Mouse (Mus musculus) heart, embryonic 10.5 days (tissue): ENCODE results near the gene Epas1. TPM values are rescaled to one million over a fixed set of nuclear protein-coding genes. Genes with fewer than 3 reads are reported as not detected.

Experiments
- DNase-seq: peaks from one replicate; pipeline ENCODE4 v3.0.0-alpha.2; 2017; ENCODE audit warnings: low spot score
- H3K27ac ChIP-seq: fragments of 300-500 bp; sonication (generic); 2 replicates; pipeline ENCODE4 v1.5.1; 2016; ENCODE audit warnings: mild to moderate bottlenecking
- H3K27me3 ChIP-seq: fragments of 300-500 bp; sonication (generic); 2 replicates; pipeline ENCODE4 v1.6.1; 2016; ENCODE audit warnings: mild to moderate bottlenecking; ENCODE audit not compliant: poor library complexity, insufficient read depth, severe bottlenecking
- H3K36me3 ChIP-seq: fragments of 300-500 bp; sonication (generic); 2 replicates; pipeline ENCODE4 v1.6.1; 2016; ENCODE audit warnings: mild to moderate bottlenecking, moderate library complexity
- H3K4me1 ChIP-seq: fragments of 300-500 bp; sonication (generic); 2 replicates; pipeline ENCODE4 v1.6.1; 2016; ENCODE audit warnings: mild to moderate bottlenecking
- H3K4me3 ChIP-seq: fragments of 300-500 bp; sonication (generic); 2 replicates; pipeline ENCODE4 v1.5.1; 2016; ENCODE audit warnings: mild to moderate bottlenecking, moderate library complexity
- H3K9me3 ChIP-seq: fragments of 300-500 bp; sonication (generic); 2 replicates; pipeline ENCODE4 v1.6.1; 2016; ENCODE audit warnings: mild to moderate bottlenecking, moderate library complexity
- WGBS: fragments of 180-500 bp; shearing (Covaris S2); methylation state at CpG from one replicate; pipeline ENCODE4 v1.1.7; 2016; 5-methylcytosine and 5-hydroxymethylcytosine counted together
- polyA plus RNA-seq: library from polyadenylated mRNA; unstranded; fragments of >200 nt; fragmentation: Nextera tagmentation; extraction: Ambion mirVana; gene quantifications from 2 replicates; pipeline ENCODE4 v1.2.1, GENCODE M21; 2016

Gene Epas1
- polyA plus RNA-seq, result 5.8 and 6.0 TPM in 2 replicates

DNA sequence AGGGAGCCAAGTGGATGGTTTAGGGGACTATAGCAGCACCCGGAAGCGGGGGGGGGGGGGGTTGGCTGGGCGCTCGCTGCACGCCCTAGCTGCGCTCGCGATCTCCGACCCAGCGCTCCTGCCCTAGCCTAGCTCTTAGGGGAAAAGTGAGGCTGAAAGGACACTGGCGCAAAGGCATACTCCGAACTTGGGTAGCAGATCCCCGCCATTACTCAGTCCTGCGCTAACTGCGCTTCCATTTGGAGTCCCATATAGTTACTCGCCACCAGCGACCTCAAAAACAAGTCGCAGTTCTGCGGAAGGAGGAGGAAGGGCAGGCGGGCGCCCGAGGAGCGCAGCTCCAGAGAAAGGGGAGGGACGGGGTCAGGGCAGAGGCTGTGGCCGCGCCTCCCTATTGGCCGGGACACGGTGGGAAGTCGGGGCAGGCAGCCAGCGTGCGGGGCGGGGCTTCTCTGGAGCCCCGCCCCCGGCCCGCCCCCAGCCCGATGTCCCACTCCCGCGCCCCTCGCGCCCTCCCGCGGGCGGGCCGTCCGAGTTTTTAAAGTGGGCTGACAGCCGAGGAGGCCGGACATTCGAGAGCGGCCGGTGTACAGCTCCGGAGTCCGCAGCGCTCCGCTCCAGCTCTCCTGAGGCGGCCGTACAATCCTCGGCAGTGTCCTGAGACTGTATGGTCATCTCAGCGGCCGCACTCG lies at the start of gene Epas1:
Gene Epas1, plus strand, starts transcription at position 571 of the 692 bp plus-strand sequence.
- peak within 1 kb of the TSS; percentile 84 for H3K27ac ChIP-seq
- H3K36me3 ChIP-seq, result no peaks in the 10 kb centered on the region
- H3K27me3 ChIP-seq, result peaks cover 59% of the 10 kb centered on the region
- WGBS, result under 1% methylated on average over 60 of the region's 60 CpGs
- H3K4me1 ChIP-seq, result peaks cover 35% of the 10 kb centered on the region
- H3K4me3 ChIP-seq, result peak within 1 kb of the TSS; percentile 77
- no peaks in the 10 kb centered on the region for H3K9me3 ChIP-seq
- peak; percentile 97 for DNase-seq

DNA sequence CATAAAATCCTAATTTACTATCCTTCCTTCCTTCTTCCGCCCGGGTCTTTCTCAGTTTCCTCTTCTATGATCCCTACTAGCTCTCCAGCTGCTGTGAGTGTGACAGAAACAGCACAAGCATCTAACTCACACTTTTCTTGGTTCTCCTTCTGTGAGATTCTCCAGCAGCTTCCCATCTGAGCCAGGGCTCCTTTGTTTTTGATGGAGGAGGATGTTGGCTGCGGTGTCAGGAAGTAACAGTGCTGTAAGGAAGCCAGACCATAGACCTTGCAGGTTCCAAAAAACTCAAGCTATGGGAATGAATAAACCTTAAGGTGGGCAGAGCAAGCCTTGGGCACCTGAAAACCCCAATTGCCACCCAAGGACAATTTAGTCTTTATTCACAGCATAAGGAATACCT lies 48.3 kb upstream of the Epas1 start:
- H3K27me3 ChIP-seq, result no peaks in the 10 kb centered on the region
- no peak for DNase-seq
- H3K36me3 ChIP-seq, result no peaks in the 10 kb centered on the region
- no peaks in the 10 kb centered on the region for H3K9me3 ChIP-seq
- peaks cover 3% of the 10 kb centered on the region; the same call in 1 of the 2 replicates for H3K4me1 ChIP-seq
- no peak overlapping the region for H3K4me3 ChIP-seq
- H3K27ac ChIP-seq, result no peak overlapping the region
- WGBS, result 84% methylated on average over 3 of the region's 3 CpGs

DNA sequence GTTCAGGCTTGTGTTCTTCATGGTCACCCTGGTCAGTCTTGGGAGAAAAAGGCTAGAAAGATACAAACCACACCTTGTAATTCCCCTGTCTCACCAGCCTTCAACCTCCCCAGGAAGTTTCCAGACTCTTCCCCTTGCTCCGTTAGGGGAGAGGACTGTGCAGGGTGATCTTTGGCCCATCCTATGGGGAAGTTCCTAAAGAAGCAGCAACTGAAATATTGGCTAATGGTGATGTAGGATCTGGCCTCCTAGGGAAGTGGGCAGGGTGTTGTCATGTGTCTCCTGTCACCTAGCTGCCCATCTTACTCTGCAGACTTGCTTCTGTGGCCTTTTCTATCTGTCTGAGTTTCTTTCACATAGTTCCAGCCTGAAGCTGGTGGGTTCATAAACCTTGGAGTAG lies 47.0 kb upstream of the Epas1 start:
- WGBS, result 50% methylated on average over 1 of the region's 1 CpGs
- Histone ChIP-seq H3K9me3 (no peaks in the 10 kb centered on the region), H3K4me3 (no peak overlapping the region), H3K27me3 (no peaks in the 10 kb centered on the region), H3K36me3 (no peaks in the 10 kb centered on the region), H3K27ac (no peak overlapping the region), H3K4me1 (peaks cover 3% of the 10 kb centered on the region; the same call in 1 of the 2 replicates)
- no peak for DNase-seq

DNA sequence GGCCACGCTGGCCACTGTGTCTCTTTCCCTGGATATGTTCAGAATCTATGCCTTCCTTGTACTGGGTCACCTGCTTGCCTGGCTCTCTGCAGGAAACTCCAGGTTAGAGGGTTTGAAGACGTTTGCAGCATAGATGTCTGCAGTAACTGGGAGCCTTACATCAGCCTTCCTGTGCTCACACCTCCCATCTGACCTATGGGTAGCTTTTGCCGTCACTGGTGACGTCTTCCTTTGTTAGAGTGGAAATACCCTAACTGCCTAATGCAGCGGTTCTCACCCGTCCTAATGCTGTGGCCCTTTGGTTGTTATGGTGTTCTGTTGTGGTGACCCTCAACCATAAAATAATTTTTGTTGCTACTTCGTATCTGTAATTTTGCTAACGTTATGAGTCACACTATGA lies 43.7 kb upstream of the Epas1 start:
- Histone ChIP-seq H3K36me3 (no peaks in the 10 kb centered on the region), H3K4me1 (peaks cover 22% of the 10 kb centered on the region), H3K27ac (no peak overlapping the region), H3K27me3 (no peaks in the 10 kb centered on the region), H3K9me3 (no peaks in the 10 kb centered on the region), H3K4me3 (no peak overlapping the region)
- 79% methylated on average over 8 of the region's 8 CpGs for WGBS
- DNase-seq, result no peak

GRCm38 (mm10) chr17:86710379-86710778 lies 43.1 kb upstream of the Epas1 start:
- Histone ChIP-seq H3K27me3 (no peaks in the 10 kb centered on the region), H3K4me1 (peaks cover 25% of the 10 kb centered on the region), H3K36me3 (no peaks in the 10 kb centered on the region), H3K4me3 (no peak overlapping the region), H3K27ac (no peak overlapping the region), H3K9me3 (no peaks in the 10 kb centered on the region)
- WGBS, result 84% methylated on average over 8 of the region's 8 CpGs
- no peak for DNase-seq

DNA sequence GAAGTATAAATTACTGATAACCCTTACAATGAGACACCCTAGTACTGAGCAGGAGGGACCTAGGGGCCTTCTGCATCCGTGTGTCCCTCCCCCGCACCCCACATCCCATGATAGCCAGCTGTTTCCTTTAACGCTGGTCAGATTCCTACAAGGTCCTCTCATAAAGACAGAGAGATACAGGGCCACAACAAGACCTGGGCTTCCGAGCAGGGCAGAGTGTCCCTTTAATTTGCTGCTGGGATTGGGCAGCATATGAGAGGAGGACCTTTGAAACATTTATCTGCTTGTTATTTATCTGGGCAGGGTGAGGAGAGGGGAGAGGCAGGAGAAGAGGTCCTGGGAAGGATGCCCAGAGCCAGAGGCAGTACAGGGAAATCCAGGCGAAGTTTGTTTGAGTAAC lies 41.6 kb upstream of the Epas1 start:
- 26% methylated on average over 5 of the region's 5 CpGs for WGBS
- Histone ChIP-seq H3K36me3 (no peaks in the 10 kb centered on the region), H3K4me3 (no peak overlapping the region), H3K4me1 (peaks cover 25% of the 10 kb centered on the region), H3K9me3 (no peaks in the 10 kb centered on the region), H3K27me3 (no peaks in the 10 kb centered on the region), H3K27ac (no peak overlapping the region)
- DNase-seq, result no peak

- Histone ChIP-seq H3K27ac (no peak overlapping the region), H3K27me3 (no peaks in the 10 kb centered on the region), H3K4me1 (peaks cover 25% of the 10 kb centered on the region), H3K4me3 (no peak overlapping the region), H3K9me3 (no peaks in the 10 kb centered on the region), H3K36me3 (no peaks in the 10 kb centered on the region)
- DNase-seq, result no peak
- WGBS, result 88% methylated on average over 8 of the region's 8 CpGs
Observed at GRCm38 (mm10) chr17:86712601-86713000, 40.9 kb upstream of the Epas1 start.

DNA sequence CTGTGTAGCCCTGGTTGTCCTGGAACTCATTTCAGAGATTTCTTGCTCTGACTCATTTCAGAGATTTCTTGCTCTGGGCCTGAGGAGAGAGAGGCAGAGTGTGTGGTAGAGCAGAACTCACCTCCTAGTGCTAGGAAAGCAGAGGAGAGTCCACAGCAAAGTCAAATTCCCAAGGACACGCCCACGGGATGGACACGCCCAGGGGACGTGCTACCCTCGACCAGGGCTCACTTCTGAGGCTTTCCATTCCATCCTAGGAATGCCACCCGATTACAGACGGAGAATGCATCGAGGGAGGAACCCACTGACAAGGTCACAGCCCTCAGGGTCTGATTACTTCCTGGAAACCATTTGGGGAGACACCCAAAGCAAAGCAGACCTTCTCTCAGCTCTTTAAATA lies 39.9 kb upstream of the Epas1 start:
- H3K27ac ChIP-seq, result peak overlapping the region; percentile 62; the same call in 1 of the 2 replicates
- 4% methylated on average over 8 of the region's 8 CpGs for WGBS
- DNase-seq, result peak; percentile 82
- H3K36me3 ChIP-seq, result no peaks in the 10 kb centered on the region
- H3K4me3 ChIP-seq, result no peak overlapping the region
- H3K4me1 ChIP-seq, result peaks cover 25% of the 10 kb centered on the region
- H3K9me3 ChIP-seq, result no peaks in the 10 kb centered on the region
- no peaks in the 10 kb centered on the region for H3K27me3 ChIP-seq

DNA sequence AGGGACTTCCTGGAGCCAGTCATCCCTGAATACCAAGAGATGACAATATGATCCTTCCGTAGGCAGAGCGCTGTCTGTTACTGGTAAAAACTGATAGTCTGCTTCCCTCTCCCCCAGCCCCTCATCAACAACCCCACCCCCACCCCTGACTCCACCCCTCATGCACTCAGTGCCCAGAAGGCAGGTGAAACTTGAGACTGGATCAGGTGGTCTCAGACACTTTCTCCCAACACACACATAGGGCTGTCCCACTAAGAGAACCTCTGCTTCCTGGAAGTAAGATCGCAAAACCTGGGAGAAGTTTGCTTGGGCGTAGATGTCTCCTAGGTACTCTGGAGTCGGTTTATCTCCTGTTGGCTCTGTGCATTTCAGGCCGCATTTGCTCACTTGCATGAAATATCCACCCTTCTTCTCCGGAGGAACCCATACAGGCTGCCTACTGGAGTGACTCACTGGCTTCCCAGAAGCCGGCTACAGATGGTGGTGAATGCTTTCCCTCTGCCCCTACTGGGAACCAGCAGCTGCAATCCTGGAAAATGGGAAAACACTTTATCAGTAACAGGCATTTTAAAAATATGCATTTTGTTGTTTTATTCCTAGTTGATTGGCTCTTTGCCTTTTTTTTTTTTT lies 28.6 kb upstream of the Epas1 start:
- Histone ChIP-seq H3K27ac (no peak overlapping the region), H3K27me3 (no peaks in the 10 kb centered on the region), H3K4me3 (no peak overlapping the region), H3K9me3 (no peaks in the 10 kb centered on the region), H3K4me1 (peaks cover 5% of the 10 kb centered on the region; the same call in 1 of the 2 replicates), H3K36me3 (no peaks in the 10 kb centered on the region)
- no peak for DNase-seq
- WGBS, result 48% methylated on average over 8 of the region's 8 CpGs

- H3K9me3 ChIP-seq, result no peaks in the 10 kb centered on the region
- peaks cover 5% of the 10 kb centered on the region; the same call in 1 of the 2 replicates for H3K4me1 ChIP-seq
- H3K27me3 ChIP-seq, result no peaks in the 10 kb centered on the region
- DNase-seq, result no peak
- no peak overlapping the region for H3K4me3 ChIP-seq
- 82% methylated on average over 7 of the region's 7 CpGs for WGBS
- H3K27ac ChIP-seq, result no peak overlapping the region
- no peaks in the 10 kb centered on the region for H3K36me3 ChIP-seq
Observed at GRCm38 (mm10) chr17:86726480-86726879, 27.0 kb upstream of the Epas1 start.

- no peak for DNase-seq
- no peaks in the 10 kb centered on the region for H3K36me3 ChIP-seq
- no peaks in the 10 kb centered on the region for H3K9me3 ChIP-seq
- no peak overlapping the region for H3K4me3 ChIP-seq
- no peak overlapping the region for H3K27ac ChIP-seq
- no peaks in the 10 kb centered on the region for H3K27me3 ChIP-seq
- peaks cover 8% of the 10 kb centered on the region for H3K4me1 ChIP-seq
- 86% methylated on average over 7 of the region's 7 CpGs for WGBS
Observed at GRCm38 (mm10) chr17:86727031-86727430, 26.5 kb upstream of the Epas1 start.

DNA sequence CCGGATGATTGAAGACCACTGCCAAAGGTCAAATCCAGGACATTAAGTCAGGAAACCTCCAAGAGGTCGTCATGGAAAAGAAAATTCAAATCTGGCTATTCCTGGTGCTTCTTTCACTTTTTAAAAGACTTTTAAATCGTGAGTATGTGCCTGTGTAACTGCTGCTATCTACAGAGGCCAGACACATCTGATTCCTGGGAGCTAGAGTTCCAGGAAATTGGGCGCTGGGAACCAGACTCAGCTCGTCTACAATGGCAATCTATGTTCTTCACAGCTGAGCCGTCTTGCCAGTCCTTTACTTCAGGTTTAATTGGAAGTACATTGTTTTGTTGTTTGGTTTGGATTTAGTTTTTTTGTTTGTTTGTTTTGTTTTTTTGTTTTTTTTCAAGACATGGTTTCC lies 22.2 kb upstream of the Epas1 start:
- DNase-seq, result peak; percentile 86
- Histone ChIP-seq H3K27ac (peak overlapping the region; percentile 86), H3K27me3 (peaks cover 10% of the 10 kb centered on the region), H3K36me3 (no peaks in the 10 kb centered on the region), H3K9me3 (no peaks in the 10 kb centered on the region), H3K4me3 (no peak overlapping the region), H3K4me1 (peaks cover 10% of the 10 kb centered on the region)
- WGBS, result 74% methylated on average over 6 of the region's 6 CpGs

DNA sequence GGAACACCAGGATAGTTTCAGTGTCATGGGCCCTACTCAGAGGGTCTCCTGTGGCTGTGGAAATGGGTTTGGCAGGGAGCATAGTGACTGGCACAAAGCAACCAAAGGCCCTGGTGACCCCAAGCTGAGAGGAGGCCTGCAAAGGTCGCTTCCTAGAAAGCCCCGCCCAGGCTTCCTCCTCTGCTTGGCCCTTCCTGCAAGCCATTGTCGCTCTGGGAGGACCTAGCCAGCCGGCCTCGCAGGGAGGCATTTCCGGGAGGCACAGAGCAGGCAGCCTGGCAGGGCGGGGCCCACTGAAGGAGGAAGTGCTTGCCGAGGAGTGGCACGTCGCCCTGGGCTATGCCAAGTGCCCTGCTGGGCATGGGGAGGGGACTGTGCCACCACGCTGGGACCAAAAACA lies 21.5 kb upstream of the Epas1 start:
- H3K27me3 ChIP-seq, result peaks cover 10% of the 10 kb centered on the region
- no peaks in the 10 kb centered on the region for H3K9me3 ChIP-seq
- DNase-seq, result peak; percentile 95
- peak overlapping the region; percentile 86 for H3K27ac ChIP-seq
- H3K36me3 ChIP-seq, result no peaks in the 10 kb centered on the region
- H3K4me3 ChIP-seq, result peak overlapping the region; percentile 44
- WGBS, result 9% methylated on average over 11 of the region's 11 CpGs
- H3K4me1 ChIP-seq, result peaks cover 10% of the 10 kb centered on the region
